Mouse (Mus musculus): Measurements from ENCODE around the gene Adipor1. TPM values are rescaled to one million over a fixed set of nuclear protein-coding genes. Genes with fewer than 3 reads are reported as not detected.

Adipor1 gene
- polyA plus RNA-seq, 1 experiment from 2014 or later = 63.9 TPM

DNA sequence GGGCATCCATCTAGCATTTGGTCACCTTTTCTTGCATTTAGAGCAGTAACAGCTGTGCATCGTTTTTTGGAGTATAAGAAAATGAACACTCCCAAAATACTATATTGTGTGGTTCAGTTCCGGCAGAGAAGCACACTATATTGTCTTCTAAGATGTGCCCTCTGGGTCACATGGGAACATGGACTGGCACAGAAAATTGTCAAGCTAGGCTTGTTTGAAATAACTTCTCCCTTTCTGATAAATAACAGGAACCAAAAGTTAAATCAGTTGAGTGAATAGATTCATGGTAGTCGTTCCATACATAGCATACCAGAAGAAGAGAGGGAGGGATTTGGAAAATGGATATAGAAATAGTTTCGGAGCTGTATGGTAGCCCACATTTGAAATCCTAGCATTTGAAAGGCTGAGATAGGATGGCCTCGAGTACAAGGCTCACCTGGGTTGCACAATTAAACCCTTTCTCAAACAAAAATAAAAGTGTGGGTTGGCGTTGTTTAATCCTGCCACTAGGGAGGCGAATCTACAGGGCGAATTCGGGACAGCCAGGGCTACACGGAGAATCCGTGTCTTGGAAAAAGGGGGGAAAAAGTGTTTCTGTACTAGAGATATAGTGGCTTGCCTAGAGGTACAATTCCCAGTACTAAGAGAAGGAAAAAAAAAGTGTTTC lies 544 bp upstream of the Adipor1 start:
- peak; percentile 23 for ATAC-seq
- H3K4me3 ChIP-seq (replicated peaks; ENCODE audit: low read length) = peak overlapping the region; percentile 88

DNA sequence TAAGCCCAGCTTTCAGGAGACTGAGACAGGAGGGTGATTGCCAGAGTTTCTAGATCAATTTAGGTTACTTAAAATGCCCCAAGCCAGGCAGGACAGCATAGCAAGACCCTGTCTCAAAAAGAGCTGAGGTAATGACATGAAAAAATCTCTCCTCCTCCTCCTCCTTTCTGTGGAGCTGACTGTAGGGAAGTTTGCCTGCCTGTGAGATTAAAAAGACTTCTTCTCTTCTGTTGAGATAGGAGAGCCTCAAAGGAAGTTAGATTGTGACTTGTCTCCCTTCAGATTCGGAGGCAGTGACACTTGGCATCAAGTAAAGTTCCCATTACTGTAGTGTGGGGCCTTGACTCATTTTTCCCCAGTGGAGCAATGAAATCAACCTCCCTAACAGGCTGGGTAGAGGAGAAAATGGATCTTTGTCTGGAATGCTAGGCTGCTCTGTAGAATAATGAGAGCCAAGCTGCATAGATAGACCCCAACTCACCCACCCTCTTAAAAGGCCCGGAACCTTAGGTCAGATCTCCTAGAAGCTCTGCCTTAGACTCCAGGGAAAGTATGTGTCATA lies 3.3 kb downstream of the Adipor1 start:
- Histone ChIP-seq H3K4me3 (replicated peaks; ENCODE audit: low read length) (no peak overlapping the region), H3K4me1 (replicated peaks; ENCODE audit: control insufficient read depth, insufficient read depth, low read length) (peaks cover 44% of the 10 kb centered on the region), H3K36me3 (ENCODE audit: control insufficient read depth, insufficient read depth) (no peaks in the 10 kb centered on the region), H3K27me3 (replicated peaks; ENCODE audit: control insufficient read depth, insufficient read depth, low read length) (no peaks in the 10 kb centered on the region), H3K4me2 (ENCODE audit: low read length) (no peak overlapping the region), H3K9me3 (ENCODE audit: control insufficient read depth, low read length) (no peaks in the 10 kb centered on the region), H3K27ac (ENCODE audit: low read length) (no peak overlapping the region), H3K9ac (replicated peaks; ENCODE audit: low read depth, low read length) (no peak overlapping the region)
- no peak for ATAC-seq
- 76% methylated on average over 2 of the region's 2 CpGs for WGBS

More for the DNA sequence above, 544 bp upstream of the Adipor1 start:
- Histone ChIP-seq H3K4me1 (replicated peaks; ENCODE audit: control insufficient read depth, insufficient read depth, low read length) (peaks cover 40% of the 10 kb centered on the region), H3K36me3 (ENCODE audit: control insufficient read depth, insufficient read depth) (no peaks in the 10 kb centered on the region; the same call in 1 of the 2 replicates), H3K27me3 (replicated peaks; ENCODE audit: control insufficient read depth, insufficient read depth, low read length) (no peaks in the 10 kb centered on the region), H3K27ac (ENCODE audit: low read length) (peak overlapping the region; percentile 76), H3K4me2 (ENCODE audit: low read length) (peak overlapping the region; percentile 68), H3K9me3 (ENCODE audit: control insufficient read depth, low read length) (no peaks in the 10 kb centered on the region), H3K9ac (replicated peaks; ENCODE audit: low read depth, low read length) (peak overlapping the region; percentile 49)
- 14% methylated on average over 11 of the region's 11 CpGs for WGBS

DNA sequence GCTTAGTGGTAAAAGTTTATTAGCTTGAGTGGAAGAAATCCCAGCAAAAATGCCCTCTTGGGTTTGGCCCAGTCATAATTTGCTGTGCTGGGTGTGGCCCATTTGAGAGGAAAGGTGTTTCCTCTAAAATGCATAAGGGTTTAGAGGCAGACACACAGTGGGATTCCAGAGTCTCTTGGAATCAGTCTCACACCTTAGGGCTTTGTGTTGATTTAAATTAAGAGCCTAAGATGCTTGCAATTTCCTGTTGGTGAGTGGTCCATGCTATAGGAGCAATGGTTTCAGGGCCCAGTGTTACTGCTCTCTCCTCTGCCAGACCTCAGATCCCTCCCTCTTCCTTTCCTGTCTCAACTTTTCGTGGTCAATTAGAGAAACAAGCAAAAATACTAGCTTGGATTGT lies 4.0 kb downstream of the Adipor1 start:
- H3K27me3 ChIP-seq (replicated peaks; ENCODE audit: control insufficient read depth, insufficient read depth, low read length) = no peaks in the 10 kb centered on the region
- peaks cover 43% of the 10 kb centered on the region for H3K4me1 ChIP-seq (replicated peaks; ENCODE audit: control insufficient read depth, insufficient read depth, low read length)
- H3K27ac ChIP-seq (ENCODE audit: low read length) = no peak overlapping the region
- peaks cover 4% of the 10 kb centered on the region; the same call in 1 of the 2 replicates for H3K36me3 ChIP-seq (ENCODE audit: control insufficient read depth, insufficient read depth)
- no peaks in the 10 kb centered on the region for H3K9me3 ChIP-seq (ENCODE audit: control insufficient read depth, low read length)
- no peak overlapping the region for H3K9ac ChIP-seq (replicated peaks; ENCODE audit: low read depth, low read length)
- 83% methylated on average over 1 of the region's 1 CpGs for WGBS
- H3K4me3 ChIP-seq (replicated peaks; ENCODE audit: low read length) = no peak overlapping the region
- no peak for ATAC-seq
- no peak overlapping the region for H3K4me2 ChIP-seq (ENCODE audit: low read length)

DNA sequence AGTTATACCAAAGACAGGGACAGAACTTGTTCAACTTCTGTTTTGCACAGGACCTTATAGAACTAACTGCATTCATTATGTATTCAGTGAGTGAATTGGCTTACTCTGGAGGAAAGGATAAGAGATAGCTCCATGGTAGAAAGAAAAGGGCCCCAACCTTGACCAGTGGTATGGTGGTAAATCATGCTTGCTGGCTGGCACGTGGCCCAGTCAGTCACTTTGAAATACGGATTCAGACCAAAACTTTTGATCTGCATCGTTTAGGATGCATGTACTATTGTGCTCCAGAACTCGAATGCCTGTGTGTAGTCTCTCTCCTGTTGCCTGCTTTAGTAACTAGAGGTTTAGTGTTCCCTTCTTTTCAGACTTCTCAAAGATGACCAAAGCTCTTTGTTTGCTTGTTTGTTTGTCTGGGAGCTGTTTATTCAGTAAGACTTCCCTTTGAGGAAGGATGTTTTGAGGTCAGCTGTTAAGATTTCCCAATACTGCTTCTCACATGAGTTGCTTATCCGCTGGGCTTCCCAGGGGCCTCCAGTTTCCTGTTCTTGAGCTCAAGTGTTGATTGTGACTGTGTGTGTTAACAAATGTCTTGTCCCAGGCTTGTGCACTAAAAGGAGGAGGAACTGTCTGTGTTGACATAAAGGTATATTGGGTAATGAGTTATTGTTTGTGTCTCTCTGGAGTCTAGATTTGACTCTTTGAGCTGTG lies 4.7 kb downstream of the Adipor1 start:
- Histone ChIP-seq H3K4me3 (replicated peaks; ENCODE audit: low read length) (no peak overlapping the region), H3K9ac (replicated peaks; ENCODE audit: low read depth, low read length) (no peak overlapping the region), H3K36me3 (ENCODE audit: control insufficient read depth, insufficient read depth) (peaks cover 10% of the 10 kb centered on the region), H3K27me3 (replicated peaks; ENCODE audit: control insufficient read depth, insufficient read depth, low read length) (no peaks in the 10 kb centered on the region), H3K4me1 (replicated peaks; ENCODE audit: control insufficient read depth, insufficient read depth, low read length) (peaks cover 35% of the 10 kb centered on the region), H3K4me2 (ENCODE audit: low read length) (no peak overlapping the region), H3K9me3 (ENCODE audit: control insufficient read depth, low read length) (no peaks in the 10 kb centered on the region), H3K27ac (ENCODE audit: low read length) (no peak overlapping the region)
- ATAC-seq = no peak
- 30% methylated on average over 5 of the region's 5 CpGs for WGBS

DNA sequence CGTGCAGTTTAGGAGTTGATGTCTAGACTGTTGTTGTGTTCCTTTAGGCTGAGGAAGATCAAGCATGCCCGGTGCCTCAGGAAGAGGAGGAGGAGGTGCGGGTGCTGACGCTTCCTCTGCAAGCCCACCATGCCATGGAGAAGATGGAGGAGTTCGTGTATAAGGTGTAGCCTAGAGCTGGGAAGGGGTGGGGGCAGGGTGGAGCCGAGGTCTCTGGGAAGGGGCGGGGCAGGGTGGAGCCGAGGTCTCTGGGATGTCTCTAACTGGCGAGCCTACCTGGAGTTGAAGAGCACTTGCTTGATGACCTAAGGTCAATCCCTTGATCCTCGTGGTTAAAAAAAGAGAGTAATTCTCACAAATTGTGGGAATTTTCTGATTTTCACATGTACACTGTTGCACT lies 8.7 kb downstream of the Adipor1 start:
- Histone ChIP-seq H3K4me2 (ENCODE audit: low read length) (no peak overlapping the region), H3K4me3 (replicated peaks; ENCODE audit: low read length) (no peak overlapping the region), H3K4me1 (replicated peaks; ENCODE audit: control insufficient read depth, insufficient read depth, low read length) (peaks cover 8% of the 10 kb centered on the region), H3K9me3 (ENCODE audit: control insufficient read depth, low read length) (no peaks in the 10 kb centered on the region), H3K9ac (replicated peaks; ENCODE audit: low read depth, low read length) (no peak overlapping the region), H3K27me3 (replicated peaks; ENCODE audit: control insufficient read depth, insufficient read depth, low read length) (no peaks in the 10 kb centered on the region), H3K36me3 (ENCODE audit: control insufficient read depth, insufficient read depth) (peaks cover 39% of the 10 kb centered on the region), H3K27ac (ENCODE audit: low read length) (no peak overlapping the region)
- ATAC-seq = no peak
- WGBS = 80% methylated on average over 10 of the region's 10 CpGs

DNA sequence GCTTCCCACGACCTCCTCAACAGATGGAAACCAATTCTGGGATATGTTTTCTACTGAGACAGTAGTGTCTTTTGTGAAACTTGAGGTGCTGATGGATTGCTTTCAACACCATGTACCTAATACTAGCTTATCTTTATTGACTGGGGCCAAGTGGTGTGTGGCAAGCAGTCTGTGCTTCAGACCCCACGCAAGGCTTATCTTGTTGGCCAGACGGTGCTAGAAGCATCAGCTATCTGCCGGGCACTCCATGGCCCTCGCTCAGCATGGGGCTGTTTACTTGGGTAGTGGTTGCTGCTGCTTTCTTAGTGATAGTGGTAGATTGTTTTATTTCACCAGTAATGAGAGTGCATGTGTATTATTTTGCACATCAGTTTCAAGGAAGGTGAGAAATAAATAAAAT lies 11.1 kb downstream of the Adipor1 start:
- no peak for ATAC-seq
- WGBS = 85% methylated on average over 5 of the region's 5 CpGs
- Histone ChIP-seq H3K9me3 (ENCODE audit: control insufficient read depth, low read length) (no peaks in the 10 kb centered on the region), H3K4me2 (ENCODE audit: low read length) (no peak overlapping the region), H3K27ac (ENCODE audit: low read length) (no peak overlapping the region), H3K27me3 (replicated peaks; ENCODE audit: control insufficient read depth, insufficient read depth, low read length) (no peaks in the 10 kb centered on the region), H3K4me1 (replicated peaks; ENCODE audit: control insufficient read depth, insufficient read depth, low read length) (no peaks in the 10 kb centered on the region), H3K9ac (replicated peaks; ENCODE audit: low read depth, low read length) (no peak overlapping the region), H3K36me3 (ENCODE audit: control insufficient read depth, insufficient read depth) (peaks cover 45% of the 10 kb centered on the region), H3K4me3 (replicated peaks; ENCODE audit: low read length) (no peak overlapping the region)

DNA sequence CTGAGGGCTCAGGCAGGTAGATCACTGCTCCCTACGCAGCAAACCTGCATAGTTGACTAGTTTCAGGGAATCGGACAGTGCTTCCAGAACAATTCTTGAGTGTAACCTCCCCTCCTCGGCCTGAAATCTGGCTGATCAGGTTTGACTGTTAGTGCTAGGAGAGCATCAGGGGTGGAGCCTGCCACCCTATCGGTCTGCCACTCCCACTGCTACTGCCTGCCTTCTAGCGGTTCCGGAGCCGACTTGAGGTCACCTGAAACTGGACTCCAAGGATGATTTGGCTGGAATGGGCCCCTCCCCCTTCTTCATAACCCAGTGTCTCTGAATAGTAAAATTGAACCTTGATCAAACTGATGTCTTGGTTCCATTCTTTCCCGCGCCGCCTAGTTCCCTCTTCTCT lies 17.8 kb downstream of the Adipor1 start:
- H3K4me1 ChIP-seq (replicated peaks; ENCODE audit: control insufficient read depth, insufficient read depth, low read length) = no peaks in the 10 kb centered on the region
- WGBS = 88% methylated on average over 10 of the region's 10 CpGs
- H3K36me3 ChIP-seq (ENCODE audit: control insufficient read depth, insufficient read depth) = peaks cover 20% of the 10 kb centered on the region
- H3K9me3 ChIP-seq (ENCODE audit: control insufficient read depth, low read length) = no peaks in the 10 kb centered on the region
- H3K4me3 ChIP-seq (replicated peaks; ENCODE audit: low read length) = no peak overlapping the region
- H3K27ac ChIP-seq (ENCODE audit: low read length) = no peak overlapping the region
- no peak overlapping the region for H3K9ac ChIP-seq (replicated peaks; ENCODE audit: low read depth, low read length)
- H3K27me3 ChIP-seq (replicated peaks; ENCODE audit: control insufficient read depth, insufficient read depth, low read length) = no peaks in the 10 kb centered on the region
- H3K4me2 ChIP-seq (ENCODE audit: low read length) = no peak overlapping the region
- no peak for ATAC-seq

DNA sequence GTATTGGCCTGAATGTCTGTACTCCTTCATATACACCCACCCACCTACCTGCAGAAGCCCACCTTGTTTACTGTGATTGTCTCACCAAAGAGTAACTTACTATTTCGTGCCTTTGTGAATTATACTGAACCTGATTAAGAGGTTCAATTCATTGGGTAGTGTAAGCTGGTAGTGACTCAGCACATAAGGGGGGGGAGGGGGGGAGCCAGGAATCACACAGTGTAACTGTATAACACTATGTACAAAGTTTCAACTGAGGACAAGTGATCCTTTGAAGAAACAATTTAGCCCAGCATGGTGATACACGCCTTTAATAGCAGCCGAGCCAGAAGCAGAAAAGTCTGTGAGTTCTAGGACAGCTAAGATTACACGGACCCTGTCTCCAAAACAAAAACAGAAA lies 18.3 kb downstream of the Adipor1 start:
- H3K4me2 ChIP-seq (ENCODE audit: low read length) = no peak overlapping the region
- H3K9me3 ChIP-seq (ENCODE audit: control insufficient read depth, low read length) = no peaks in the 10 kb centered on the region
- H3K27ac ChIP-seq (ENCODE audit: low read length) = no peak overlapping the region
- peaks cover 17% of the 10 kb centered on the region for H3K36me3 ChIP-seq (ENCODE audit: control insufficient read depth, insufficient read depth)
- no peak for ATAC-seq
- no peak overlapping the region for H3K4me3 ChIP-seq (replicated peaks; ENCODE audit: low read length)
- H3K27me3 ChIP-seq (replicated peaks; ENCODE audit: control insufficient read depth, insufficient read depth, low read length) = no peaks in the 10 kb centered on the region
- H3K9ac ChIP-seq (replicated peaks; ENCODE audit: low read depth, low read length) = no peak overlapping the region
- no peaks in the 10 kb centered on the region for H3K4me1 ChIP-seq (replicated peaks; ENCODE audit: control insufficient read depth, insufficient read depth, low read length)
- WGBS = 95% methylated on average over 4 of the region's 4 CpGs

DNA sequence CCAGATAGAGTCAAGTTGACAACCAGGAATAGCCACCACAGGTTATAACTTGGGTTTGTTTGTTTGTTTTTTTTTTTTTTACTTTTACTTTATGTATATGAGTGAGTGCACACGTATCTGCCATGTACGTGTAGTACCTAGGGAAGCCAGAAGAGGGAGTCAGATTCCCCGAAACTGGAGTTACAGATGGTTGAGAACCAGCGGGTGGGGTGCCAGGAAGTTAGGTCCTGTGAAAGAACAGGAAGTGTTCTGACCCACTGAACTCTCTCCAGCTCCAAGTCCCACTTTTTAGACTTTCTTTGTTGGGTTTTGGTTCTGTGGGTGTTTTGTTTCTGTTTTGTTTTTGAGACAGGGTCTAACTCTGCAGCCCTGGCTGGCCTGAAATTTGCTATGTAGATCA lies 20.2 kb downstream of the Adipor1 start:
- no peaks in the 10 kb centered on the region for H3K27me3 ChIP-seq (replicated peaks; ENCODE audit: control insufficient read depth, insufficient read depth, low read length)
- ATAC-seq = no peak
- no peaks in the 10 kb centered on the region for H3K4me1 ChIP-seq (replicated peaks; ENCODE audit: control insufficient read depth, insufficient read depth, low read length)
- H3K36me3 ChIP-seq (ENCODE audit: control insufficient read depth, insufficient read depth) = peaks cover 13% of the 10 kb centered on the region
- no peaks in the 10 kb centered on the region for H3K9me3 ChIP-seq (ENCODE audit: control insufficient read depth, low read length)
- no peak overlapping the region for H3K27ac ChIP-seq (ENCODE audit: low read length)
- H3K4me2 ChIP-seq (ENCODE audit: low read length) = no peak overlapping the region
- H3K4me3 ChIP-seq (replicated peaks; ENCODE audit: low read length) = no peak overlapping the region
- 31% methylated on average over 4 of the region's 4 CpGs for WGBS
- H3K9ac ChIP-seq (replicated peaks; ENCODE audit: low read depth, low read length) = no peak overlapping the region
